Mouse (Mus musculus) layer of hippocampus, adult 2 months (tissue): ENCODE results near the gene Ppy. TPM values are rescaled to one million over a fixed set of nuclear protein-coding genes. Genes with fewer than 3 reads are reported as not detected.
A peak's percentile ranks its signal among the peaks of the same experiment; 100 is the strongest.

Experiments used
- DNase-seq, 2 experiments: peaks; one replicate each; pipeline ENCODE4 v3.0.0; 2022; ENCODE audit warnings: low spot score in 2 of 2
- H3K27ac ChIP-seq: fragments of 200-600 bp; 2 replicates; pipeline ENCODE4 v1.8.1; 2022
- H3K4me3 ChIP-seq: fragments of 200-600 bp; 2 replicates; pipeline ENCODE4 v1.8.1; 2022; ENCODE audit warnings: mild to moderate bottlenecking
- CTCF ChIP-seq: fragments of 200-600 bp; conservative IDR thresholded peaks from 2 replicates; pipeline ENCODE4 v1.8.1; 2022; ENCODE audit warnings: antibody characterized with exemption, mild to moderate bottlenecking, moderate library complexity
- long read RNA-seq, 2 experiments: library from polyadenylated mRNA; stranded (forward); transcript quantifications; one replicate each; pipeline ENCODE4 v2.0.0; 2021; ENCODE audit warnings: borderline mapping rate in 2 of 2
- total RNA-seq, 2 experiments: library from RNA; stranded (reverse); gene quantifications; 2 replicates each; pipeline ENCODE4 v1.2.3; 2021

Gene Ppy
- not detected for total RNA-seq
- long read RNA-seq, experiment 1, result 0 reads
- long read RNA-seq, experiment 2, result 0 reads

GRCm38 (mm10) chr11:102101219-102101618 is at the start of gene Ppy:
Gene Ppy, minus strand, starts transcription at chr11:102101319.
- no peak for DNase-seq
- Histone ChIP-seq H3K27ac (no peak within 1 kb of the TSS), H3K4me3 (no peak within 1 kb of the TSS)
- TF ChIP-seq CTCF, result no peak

GRCm38 (mm10) chr11:102147213-102147989 is 46.3 kb upstream of the Ppy start:
- no peak for TF ChIP-seq CTCF

GRCm38 (mm10) chr11:102146531-102146930 is 45.4 kb upstream of the Ppy start:
- Histone ChIP-seq H3K27ac (no peak overlapping the region), H3K4me3 (no peak overlapping the region)
- no peak for DNase-seq
- no peak for TF ChIP-seq CTCF

More at GRCm38 (mm10) chr11:102147213-102147989, 46.3 kb upstream of the Ppy start:
- H3K4me3 ChIP-seq, result no peak overlapping the region
- no peak overlapping the region for H3K27ac ChIP-seq
- no peak for DNase-seq

GRCm38 (mm10) chr11:102146005-102146404 is 44.9 kb upstream of the Ppy start:
- DNase-seq, result no peak
- no peak overlapping the region for H3K4me3 ChIP-seq
- no peak overlapping the region for H3K27ac ChIP-seq
- TF ChIP-seq CTCF, result no peak

- no peak for TF ChIP-seq CTCF
- Histone ChIP-seq H3K27ac (no peak within 1 kb of the TSS), H3K4me3 (no peak within 1 kb of the TSS)
- DNase-seq, result no peak
Observed at GRCm38 (mm10) chr11:102145471-102146001, 44.4 kb upstream of the Ppy start, which contains the start of gene Nags. Gene Nags, plus strand, starts transcription at chr11:102145513.

- Histone ChIP-seq H3K4me3 (no peak overlapping the region), H3K27ac (no peak overlapping the region)
- TF ChIP-seq CTCF, result no peak
- no peak for DNase-seq
Observed at GRCm38 (mm10) chr11:102144957-102145470, 43.9 kb upstream of the Ppy start.

- Histone ChIP-seq H3K27ac (no peak overlapping the region), H3K4me3 (no peak overlapping the region)
- no peak for DNase-seq
- no peak for TF ChIP-seq CTCF
Observed at GRCm38 (mm10) chr11:102142355-102142754, 41.2 kb upstream of the Ppy start.

- peak; percentile 38 to 78 for DNase-seq
- Histone ChIP-seq H3K4me3 (no peak overlapping the region), H3K27ac (no peak overlapping the region)
- peak; percentile 90 for TF ChIP-seq CTCF
Observed at GRCm38 (mm10) chr11:102140508-102140907, 39.4 kb upstream of the Ppy start.

- TF ChIP-seq CTCF, result peak; percentile 94
Observed at GRCm38 (mm10) chr11:102138447-102138740, 37.3 kb upstream of the Ppy start.

GRCm38 (mm10) chr11:102137625-102138446 is 36.7 kb upstream of the Ppy start:
- H3K4me3 ChIP-seq, result no peak overlapping the region; the same call in 1 of the 2 replicates
- no peak overlapping the region for H3K27ac ChIP-seq
- no peak for DNase-seq
- TF ChIP-seq CTCF, result no peak

More at GRCm38 (mm10) chr11:102138447-102138740, 37.3 kb upstream of the Ppy start:
- Histone ChIP-seq H3K27ac (no peak overlapping the region), H3K4me3 (no peak overlapping the region; the same call in 1 of the 2 replicates)
- peak; percentile 48 to 70 for DNase-seq

- H3K4me3 ChIP-seq, result no peak overlapping the region
- TF ChIP-seq CTCF, result no peak
Observed at GRCm38 (mm10) chr11:102134516-102134915, 33.4 kb upstream of the Ppy start.

GRCm38 (mm10) chr11:102117386-102117785 is 16.3 kb upstream of the Ppy start:
- H3K4me3 ChIP-seq, result no peak overlapping the region

More at GRCm38 (mm10) chr11:102134516-102134915, 33.4 kb upstream of the Ppy start:
- DNase-seq, result no peak
- no peak overlapping the region for H3K27ac ChIP-seq

GRCm38 (mm10) chr11:102116241-102116640 is 15.1 kb upstream of the Ppy start:
- no peak for TF ChIP-seq CTCF
- no peak for DNase-seq
- Histone ChIP-seq H3K4me3 (no peak overlapping the region), H3K27ac (no peak overlapping the region)

More at GRCm38 (mm10) chr11:102117386-102117785, 16.3 kb upstream of the Ppy start:
- no peak for TF ChIP-seq CTCF
- no peak overlapping the region for H3K27ac ChIP-seq
- DNase-seq, result no peak
